13 mouse cellular contexts compared by ENCODE assay signal in the genomic region with DNA sequence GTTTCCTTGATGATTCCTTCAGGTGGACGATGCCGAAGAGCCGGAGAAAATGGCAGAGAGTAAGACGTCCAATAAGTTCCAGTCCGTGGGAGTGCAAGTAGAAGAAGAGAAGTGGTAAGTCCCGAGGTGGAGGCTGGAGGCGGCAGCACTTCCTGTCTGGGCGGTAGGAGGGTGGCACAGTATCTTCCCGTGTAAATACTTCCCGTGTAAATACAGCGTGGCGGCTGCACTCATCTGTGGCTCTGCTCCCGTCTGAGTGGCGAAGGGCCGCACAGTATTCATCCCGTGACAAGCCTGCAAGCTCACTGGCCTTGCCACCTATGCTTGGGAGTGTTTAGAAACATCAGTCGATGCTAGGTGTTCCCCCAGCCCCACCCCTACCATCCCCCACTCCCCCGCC.
"Had no signal": no experiment of that assay in that cellular context is flagged by ENCODE, and none has a peak within 500 bp of the region (broad histone marks: within the 10 kb centered on the region; RNA-seq: fewer than 3 reads in every experiment).

No protein-coding gene starts in this region.

- H3K27ac ChIP-seq: layer of hippocampus, adult 2 months; left cerebral cortex, adult 2 months; limb, embryonic 10.5 days; liver, embryonic 15.5 days; macrophage; midbrain, embryonic 15.5 days; neural tube, embryonic 12.5 days had no signal

- H3K4me1 ChIP-seq: limb, embryonic 10.5 days; liver, embryonic 15.5 days; midbrain, embryonic 15.5 days; neural tube, embryonic 12.5 days had no signal

- H3K9me3 ChIP-seq: limb, embryonic 10.5 days; liver, embryonic 15.5 days; midbrain, embryonic 15.5 days had no signal

- H3K36me3 ChIP-seq: limb, embryonic 10.5 days; liver, embryonic 15.5 days; midbrain, embryonic 15.5 days; neural tube, embryonic 12.5 days had no signal

- H3K4me3 ChIP-seq: layer of hippocampus, adult 2 months; left cerebral cortex, adult 2 months; limb, embryonic 10.5 days; liver, embryonic 15.5 days; midbrain, embryonic 15.5 days; neural tube, embryonic 12.5 days had no signal

- H3K9ac ChIP-seq: liver, embryonic 15.5 days; midbrain, embryonic 15.5 days; neural tube, embryonic 12.5 days had no signal

- DNase-seq: kidney, adult 18-20 months; kidney, postnatal 10 days; kidney, postnatal 4 days; lung, adult 2 months; thymus, postnatal 4 days had no signal

- ATAC-seq: lung, postnatal 0 days; midbrain, embryonic 15.5 days had no signal

- H3K27me3 ChIP-seq: liver, embryonic 15.5 days; midbrain, embryonic 15.5 days; neural tube, embryonic 12.5 days had no signal
